Mouse (Mus musculus) urinary bladder, postnatal 14 days (tissue): ENCODE measurements at regions not wholly inside any gene's neighbourhood (a gene's known extent, or its start where the extent isn't known, plus 50 kb on each side); places are given as distances from the start of the nearest gene placed in this dataset.
"Not testable (repeated sequence)": the region's sequence is repeated elsewhere in the genome, so short reads cannot be mapped to it uniquely, and the experiment has no call there.

Experiments used
- DNase-seq: peaks from one replicate; pipeline ENCODE4 v3.0.0; 2021; ENCODE audit warnings: low spot score

DNA sequence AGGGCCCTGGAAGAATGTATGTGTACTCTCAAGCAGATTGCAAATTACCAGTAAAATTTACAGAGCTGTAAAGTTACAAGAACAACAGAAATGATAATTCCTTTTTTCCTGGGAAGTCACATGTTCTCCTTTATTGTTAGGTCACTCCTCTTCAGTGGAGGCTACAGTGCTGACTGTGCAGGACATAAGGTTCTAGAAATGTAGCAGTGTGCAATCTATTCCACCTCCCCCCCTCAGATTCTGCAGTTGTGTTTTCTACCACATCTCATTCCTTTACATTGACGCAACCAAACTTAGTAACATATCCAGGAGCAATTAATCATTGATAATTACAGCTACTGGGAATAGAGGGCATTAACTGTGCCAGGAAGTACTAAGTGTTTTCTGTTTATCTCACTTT is 385.3 kb upstream of the Tnc start:
- no peak for DNase-seq

DNA sequence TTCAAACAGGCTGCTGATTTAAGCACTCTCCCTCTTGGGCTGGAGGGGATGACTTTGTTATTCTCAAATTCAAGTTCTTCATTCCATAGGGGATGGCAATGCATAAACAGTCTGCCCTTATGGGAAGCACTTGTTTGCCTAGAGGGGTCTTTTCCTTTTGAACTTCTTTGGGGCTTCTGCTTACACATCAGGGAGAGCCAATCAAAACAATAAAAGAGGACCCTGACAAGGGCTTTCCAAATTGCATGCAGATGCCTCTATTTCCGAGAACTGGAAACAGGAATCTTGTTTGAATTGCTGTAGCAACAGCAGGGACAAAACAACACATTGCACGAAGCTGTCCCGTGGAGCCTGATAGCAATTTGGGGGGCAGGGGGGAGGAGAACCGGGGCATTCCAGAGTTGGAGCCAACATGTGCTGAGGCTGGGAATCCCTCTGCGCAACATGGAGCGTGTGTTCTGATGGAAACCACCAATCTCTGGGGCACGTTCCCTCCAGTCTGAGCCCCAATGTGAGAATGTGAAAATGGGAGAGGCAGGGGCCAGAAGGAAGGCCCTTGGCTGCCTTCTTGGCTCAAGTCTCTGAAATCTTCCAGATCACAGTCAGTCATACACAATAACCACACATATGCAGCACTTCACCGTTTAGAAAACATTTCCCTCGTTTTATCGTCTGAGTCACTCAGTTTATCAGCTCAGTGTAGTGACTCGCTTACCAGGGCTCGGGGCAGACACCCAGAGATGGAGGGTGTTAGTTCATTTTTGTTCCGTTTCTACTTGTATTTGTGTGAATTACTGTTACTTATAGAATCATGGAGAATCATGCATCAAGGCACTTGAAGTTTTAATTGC is 391.2 kb upstream of the Tnc start:
- DNase-seq: no peak

DNA sequence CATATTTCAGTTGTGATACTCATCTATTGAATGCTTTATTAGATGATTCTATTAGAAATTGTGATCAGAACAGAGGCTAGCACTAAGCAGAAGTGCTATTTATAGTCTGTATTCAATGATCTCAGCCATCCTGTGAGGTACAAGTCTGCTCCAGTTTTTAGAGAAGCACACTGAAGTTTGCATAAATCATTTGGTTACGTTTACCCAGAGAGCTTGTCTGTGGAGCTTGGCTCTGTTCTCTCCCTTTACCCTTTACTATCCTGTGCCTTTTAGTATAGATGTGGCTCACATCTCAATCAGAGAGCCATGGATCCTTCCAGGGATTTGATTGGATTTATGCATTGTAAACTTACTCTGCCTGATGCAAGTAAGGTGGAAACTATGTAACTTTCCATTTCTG is 404.6 kb upstream of the Tnc start:
- DNase-seq: no peak

DNA sequence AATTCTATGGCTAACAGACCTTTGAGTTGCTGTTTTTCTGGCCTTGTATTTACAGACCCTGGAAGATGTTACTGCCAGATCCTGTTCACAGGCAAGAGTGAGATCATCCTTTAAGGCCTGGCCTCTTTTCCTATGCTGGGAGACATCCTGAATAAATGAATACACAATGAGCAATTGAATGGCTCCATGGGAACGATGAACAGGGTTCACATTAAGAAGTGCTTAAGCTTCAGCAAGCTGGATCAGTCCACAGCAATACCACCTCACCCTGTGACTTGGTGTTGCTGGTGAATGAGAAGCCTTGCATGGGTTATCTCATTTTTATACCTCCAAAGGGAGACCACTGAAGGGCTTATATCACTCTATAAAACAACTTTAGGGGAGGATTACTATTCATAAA is 405.1 kb upstream of the Tnc start:
- no peak for DNase-seq

DNA sequence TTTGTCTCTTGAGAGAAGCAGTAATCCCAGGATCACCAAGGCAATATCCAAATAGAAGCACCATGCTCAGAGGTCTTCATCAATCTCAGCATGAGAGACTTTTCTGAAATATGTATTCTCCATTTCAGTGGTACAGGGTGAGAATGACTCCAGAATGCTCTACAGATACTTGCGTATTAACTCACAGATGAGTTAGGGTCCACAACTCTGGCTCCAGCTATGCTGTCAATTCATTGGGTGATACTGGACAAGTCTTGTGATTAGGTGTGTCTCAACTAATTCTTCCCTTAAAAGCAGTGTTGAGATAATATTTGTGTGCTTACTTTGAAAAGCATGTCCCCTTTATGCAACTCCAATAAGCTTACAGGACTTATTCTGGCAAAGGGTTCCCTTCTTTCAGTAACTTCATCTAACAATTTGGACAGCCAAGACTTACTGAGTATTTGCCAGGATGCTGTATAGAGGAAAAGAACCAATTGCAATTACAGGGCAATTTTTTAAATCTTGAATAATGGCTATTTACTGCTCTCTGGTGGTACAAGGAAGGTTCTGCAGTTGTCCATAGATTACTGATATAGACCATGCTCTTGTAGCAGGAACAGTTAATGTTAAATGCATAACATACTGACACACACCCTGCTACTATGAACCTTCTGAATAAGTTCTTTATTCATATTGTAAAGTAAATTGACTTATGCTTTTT is 445.6 kb upstream of the Tnc start:
- no peak for DNase-seq

DNA sequence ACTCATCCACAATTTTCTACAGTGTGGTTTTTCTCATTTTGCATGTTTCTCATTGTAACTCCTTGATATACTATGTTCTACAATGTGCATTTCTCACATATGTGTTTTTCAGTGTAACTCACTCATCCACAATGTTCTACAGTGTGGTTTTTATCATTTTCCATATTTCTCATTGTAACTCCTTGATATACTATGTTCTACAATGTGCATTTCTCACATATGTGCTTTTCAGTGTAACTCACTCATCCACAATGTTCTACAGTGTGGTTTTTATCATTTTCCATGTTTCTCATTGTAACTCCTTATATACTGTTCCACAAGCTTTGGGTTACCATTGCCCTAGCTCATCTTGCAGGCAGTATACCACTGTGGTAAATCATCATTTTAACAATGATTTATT is 450.9 kb upstream of the Tnc start:
- not testable (repeated sequence) for DNase-seq

DNA sequence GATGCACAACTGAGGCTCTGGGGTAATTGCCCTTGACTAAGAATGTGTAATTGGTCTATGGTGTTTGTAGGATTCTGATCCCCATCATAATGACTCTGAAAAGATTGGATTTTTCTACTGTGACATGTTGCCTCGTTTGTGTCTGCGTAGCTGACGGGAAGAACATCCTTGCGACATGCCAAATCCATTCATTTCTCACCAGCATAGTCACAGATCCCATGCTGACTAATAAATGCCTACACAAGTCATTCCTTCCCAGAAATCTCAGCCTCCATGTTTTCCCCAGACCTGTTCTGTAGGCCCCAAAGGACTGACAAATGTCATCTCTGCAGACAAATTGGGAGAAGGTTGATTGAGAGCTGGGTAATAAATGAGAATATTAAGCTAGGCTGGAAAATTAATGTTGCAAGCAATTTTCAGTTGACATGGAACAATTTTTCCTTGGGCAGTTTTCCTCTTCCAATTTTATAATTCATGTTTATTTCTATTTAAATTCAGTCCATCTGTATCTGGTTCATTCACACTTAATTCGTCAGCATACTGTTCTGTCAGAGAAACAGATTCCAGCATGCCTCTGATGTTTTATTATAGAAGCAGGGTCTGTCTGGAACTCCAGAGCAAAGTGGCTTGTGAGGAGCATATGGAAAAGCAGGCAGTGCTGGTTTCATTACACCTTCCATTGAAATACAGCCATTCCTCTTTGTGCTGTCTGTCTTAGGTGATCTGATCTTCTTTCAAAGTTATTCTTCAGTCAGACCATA is 454.0 kb upstream of the Tnc start:
- DNase-seq: no peak

DNA sequence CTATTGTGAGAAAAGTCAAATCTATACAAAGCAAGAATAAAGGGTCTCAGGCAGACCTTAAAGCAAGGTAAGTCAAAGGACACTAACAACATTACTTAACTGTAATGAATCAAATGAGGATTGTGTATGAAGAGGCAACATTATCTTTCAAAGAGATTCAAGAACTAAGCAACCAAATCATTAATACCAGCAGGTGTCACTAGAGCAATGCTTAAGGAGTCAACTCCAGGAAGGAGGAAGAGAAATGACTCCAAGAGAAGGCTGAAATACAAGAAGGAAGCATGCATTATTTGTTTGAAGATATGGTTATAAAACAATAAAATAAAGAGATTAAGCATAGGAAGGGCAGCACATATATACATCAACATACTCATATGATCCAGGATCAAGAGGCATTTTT is 475.1 kb upstream of the Tnc start:
- no peak for DNase-seq

DNA sequence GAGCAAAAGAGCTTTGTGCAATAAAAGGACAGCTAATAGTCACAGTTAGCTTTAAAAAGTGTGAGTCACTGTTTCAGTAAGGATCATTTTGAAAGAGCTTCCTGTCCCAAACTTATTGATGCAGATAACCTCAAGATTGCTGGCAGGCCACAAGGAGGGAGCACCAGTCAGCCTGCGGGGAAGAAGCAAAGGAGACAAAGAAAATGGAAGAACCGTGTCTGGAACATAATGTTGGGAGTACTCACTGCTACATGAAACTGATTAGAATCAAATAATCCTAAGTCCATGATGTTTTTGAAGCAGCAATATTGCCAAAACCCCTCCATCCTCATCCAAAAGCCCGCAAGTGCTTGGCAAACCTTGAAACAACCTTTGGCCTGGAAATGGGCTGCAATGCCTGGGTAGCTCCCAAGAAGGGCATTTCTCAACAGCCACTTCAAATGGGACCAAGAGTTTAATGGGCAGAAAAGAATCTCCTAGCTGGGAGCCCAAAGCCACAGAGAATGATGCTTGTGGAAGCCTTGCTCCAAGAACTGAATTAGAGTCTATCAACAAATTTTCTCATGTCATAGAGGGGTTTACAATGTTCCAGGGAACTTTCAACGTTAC is 481.0 kb upstream of the Tnc start:
- DNase-seq: no peak

DNA sequence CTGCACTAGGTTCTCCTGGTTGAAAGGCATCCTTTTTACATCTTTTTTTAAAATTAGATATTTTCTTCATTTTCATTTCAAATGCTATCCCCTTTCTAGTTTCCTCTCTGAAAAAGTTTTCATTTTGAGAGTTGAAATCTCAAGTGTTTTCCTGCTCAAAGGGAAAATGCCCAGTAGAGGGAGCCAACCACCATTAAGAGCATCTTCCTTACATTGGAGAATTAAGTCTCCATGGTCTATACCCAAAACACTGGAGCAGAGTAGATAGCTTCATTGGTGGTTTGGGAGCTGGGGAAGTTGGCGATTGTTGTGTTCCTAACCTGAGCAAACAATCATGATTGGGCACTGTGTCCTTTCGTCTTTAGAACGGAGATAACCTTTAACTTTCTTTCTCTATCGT is 483.8 kb upstream of the Tnc start:
- peak; percentile 38 for DNase-seq

DNA sequence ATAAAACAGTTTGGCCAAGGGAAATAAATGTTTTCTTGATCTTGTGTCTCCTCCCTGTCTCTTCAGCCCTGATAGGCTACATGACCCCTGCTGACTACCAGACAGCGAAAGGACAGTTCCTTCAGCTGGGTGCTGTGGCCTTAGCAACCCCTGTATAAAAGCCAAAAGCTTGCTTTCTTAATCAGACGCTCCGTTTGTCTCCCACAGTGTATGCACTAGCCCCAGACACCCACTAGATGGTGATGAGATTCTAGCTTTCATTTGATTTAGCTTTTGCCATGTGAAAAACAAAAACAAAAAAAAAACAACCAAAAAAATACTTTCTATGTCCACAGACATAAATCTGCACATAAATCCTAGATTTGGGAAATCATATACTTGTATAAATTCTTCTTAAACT is 486.2 kb upstream of the Tnc start:
- DNase-seq: peak; percentile 12

DNA sequence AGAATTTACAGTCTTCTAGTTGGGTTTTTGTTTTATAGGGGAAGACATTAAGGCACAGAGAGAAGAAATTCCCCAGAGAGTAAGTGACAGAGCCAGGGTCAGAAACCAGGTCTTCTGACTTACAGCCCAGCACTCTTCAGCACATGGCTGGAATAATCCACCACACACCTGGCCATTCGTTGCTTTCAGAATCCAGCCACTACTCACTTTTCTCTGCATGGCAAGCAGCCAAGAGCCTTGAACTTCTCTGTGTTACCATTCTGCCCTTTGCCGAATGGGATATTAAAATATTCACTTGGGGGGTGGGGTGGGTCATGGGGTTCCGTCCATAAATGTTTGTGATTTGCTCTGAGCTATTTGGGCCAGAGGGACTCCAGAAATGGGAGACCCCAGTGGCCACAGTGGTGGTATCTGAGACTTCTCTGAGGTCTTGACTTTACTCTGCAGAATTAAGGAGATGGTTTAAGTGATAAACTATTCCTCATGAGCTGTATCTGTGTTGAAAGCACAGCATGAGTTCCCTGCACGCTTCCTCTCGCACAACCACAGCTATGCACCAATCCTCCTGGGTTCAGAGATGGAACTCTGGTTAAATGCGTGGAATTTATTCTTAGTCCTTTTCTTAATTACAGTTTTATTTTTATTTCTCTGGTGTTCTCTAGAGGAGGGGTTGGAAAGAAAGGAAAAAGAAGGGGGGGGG is 488.9 kb upstream of the Tnc start:
- DNase-seq: no peak

DNA sequence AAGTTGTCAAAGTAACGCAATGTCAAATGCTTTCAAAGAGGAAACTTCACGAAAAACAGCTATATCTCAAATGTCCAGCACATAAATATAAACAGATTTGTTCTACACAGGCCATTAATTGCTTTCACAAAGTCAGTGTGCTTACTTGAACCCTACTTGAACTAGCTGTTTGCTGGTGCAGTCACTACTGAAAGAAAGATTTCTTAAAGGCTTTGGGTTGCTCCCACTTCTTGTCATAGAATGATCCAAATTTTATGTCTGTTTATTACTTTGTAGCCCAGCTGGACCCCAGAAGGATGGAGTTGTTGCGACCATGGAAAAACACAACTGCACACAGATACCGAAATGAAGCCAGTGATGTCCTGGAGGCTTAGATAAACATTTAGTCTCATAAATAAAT is 491.2 kb upstream of the Tnc start:
- no peak for DNase-seq

DNA sequence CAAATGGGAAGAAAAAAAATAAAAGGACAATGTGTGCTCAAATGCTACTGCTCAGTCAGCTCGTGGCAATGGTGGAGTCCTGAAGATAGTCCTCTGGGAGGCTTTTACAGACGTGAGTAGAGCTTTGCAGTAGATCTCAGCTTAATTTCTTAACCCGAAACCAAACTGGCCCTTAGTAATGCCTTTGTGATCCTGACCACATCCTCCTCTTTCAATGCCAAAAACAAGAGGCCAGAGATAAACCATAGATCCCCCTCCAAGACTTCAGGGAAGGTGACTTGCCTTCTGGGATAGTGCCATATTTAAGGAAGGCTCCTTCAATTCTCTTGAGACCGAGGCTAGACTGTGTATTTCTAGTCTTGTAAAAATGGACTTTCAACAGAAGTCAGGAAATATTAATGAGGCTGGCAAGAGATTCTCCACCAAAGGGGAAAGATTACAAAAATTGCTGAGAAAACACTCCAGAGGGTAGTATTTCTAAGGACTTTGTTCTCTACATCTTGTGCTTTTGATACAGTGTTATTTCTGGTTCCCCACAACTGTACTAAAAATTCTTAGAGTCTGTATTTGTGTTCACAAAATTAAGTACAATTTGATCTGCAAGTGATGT is 497.9 kb upstream of the Tnc start:
- DNase-seq: no peak

DNA sequence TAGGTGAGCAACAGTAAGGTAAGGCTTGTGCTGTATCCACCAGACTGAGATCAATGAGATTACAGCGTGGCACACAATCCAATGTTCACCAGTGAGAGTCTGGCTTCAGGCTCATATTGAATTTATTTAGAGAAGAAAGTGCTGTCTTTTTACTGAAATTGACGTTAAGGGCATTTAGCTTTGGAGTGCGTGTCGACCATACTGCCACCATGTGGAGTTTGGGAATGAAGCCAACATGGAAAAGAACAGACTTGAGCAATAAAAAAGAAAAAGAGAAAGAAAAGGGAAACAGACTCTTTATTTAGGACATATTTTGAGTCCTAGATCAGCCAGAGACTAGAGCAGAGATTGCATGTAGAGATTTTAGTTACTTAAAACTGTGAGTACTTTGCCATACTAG is 499.6 kb upstream of the Tnc start:
- no peak for DNase-seq

DNA sequence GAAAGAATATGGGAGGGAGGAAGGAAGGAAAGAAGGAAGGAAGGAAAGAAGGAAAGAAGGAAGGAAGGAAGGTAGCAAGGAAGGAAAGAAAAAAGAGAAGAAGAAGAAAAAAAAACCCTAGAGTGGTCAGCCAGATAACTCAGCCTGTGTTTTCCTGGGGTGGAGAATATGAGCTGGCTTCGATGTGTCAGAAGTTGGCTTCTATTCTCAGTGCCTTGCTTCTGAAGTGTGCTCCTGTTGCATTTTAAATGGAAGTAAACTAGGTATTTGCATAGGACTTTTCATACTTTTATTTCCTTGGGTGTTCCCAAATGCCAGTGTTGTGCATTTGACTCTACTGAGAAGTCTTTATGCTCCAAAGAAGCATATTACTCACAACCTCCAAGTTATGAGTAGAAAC is 515.7 kb upstream of the Tnc start:
- no peak for DNase-seq

DNA sequence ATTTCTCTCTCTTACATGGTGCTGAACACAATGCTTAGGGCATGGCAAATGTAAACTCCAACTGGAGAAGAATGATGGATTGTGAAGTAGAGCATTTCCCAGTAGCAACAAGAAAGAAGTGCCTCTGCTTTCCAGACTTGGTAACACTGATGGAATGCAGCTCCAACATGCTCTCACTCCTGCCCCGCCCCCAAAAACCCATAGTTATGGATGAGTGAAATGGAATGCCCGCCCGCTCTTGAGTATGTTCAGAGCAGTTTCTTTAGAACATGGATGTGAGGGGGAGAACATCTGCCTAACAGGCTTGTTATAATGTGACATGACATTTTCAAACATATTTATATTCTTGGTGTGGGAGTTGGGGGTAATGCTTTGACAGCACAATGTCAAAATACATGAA is 517.2 kb upstream of the Tnc start:
- DNase-seq: no peak

DNA sequence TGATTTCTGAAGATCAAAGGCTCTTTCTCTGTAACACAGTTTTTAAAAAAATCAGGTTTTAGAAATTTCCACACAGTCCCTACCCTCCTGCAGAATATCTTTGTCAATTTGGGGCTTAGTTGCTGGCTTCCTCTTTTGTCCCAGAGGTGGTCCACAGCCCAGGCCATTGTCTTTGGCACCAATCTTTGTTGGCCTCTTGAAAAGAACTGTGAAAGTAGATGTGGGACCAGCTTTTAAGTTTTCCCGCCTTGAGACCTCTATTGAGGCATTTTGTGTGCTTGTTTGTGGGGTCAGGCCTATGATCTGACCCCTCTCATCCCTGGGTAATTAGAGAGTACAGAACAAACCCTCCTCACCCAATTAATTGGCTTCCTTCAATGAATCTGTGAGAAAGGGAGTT is 523.9 kb upstream of the Tnc start:
- DNase-seq: no peak

DNA sequence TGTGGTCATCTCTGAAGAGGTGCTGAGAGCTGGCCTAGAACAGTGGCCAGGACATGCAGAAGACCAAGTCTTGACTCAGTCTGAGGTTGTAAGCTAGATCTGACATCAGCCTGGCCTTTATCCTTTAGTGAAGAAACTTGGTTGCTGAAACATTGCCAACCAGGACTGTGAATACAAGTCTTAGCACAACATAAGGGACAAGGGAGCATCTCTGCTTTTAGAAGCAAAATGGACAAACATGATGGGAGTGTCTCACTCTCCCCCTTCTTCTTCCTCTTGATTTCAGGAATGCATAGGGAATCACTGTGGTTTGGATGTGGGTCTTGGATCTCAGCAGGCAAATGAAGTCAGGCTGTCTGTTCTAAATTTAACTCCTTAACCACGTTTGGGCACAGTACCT is 529.1 kb upstream of the Tnc start:
- DNase-seq: no peak

DNA sequence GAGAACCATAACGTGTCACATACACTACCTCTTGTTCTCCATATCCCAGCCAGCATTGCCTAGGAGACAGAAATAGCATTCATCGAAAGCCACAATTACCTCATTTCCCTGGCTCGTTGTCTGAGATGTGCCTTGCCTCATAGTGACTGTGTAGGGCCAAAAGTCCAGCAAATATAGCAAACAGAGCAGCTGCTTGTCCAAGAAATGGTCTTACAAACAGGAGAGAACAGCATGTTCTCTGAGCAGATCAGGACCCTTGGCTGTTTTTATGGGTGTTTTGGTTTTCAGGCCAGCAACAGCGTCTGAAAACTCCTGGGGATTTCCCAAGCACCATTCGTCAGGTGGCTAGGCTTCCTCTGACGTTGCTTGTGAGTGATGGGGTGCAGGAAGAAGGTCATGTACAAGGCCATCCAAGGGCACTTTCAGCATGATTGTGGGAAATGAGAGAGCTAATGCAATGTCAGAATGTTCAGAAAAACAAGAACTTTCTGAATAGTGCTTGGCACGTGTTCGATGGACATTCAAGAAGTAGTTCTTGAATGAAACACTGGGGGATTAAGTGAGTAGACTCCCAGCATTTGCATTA is 528.9 kb upstream of the Pappa start:
- peak; percentile 47 for DNase-seq

DNA sequence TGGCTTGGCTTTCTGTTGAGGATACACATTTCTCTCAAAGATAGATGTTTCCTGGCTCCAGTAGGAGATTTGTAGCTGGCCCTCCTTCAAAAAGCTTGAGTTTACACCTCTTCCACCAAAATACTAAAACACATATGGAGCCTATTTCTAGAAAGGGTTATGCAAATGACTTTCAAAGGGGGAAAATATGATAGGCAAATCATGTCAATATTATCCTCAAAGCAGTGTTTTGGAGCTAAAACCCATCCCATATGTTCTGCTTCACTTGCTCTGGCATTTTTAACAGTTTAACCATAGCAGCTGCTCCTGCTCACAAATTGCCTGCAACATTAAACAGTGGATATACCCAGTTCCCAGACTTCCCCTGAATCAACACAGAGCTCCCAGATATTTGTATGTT is 525.5 kb upstream of the Pappa start:
- DNase-seq: no peak
